Mouse (Mus musculus) MN1 (cell line): ENCODE data around the gene Ubr1.

Experiments used
- DNase-seq: peaks from one replicate; pipeline ENCODE4 v3.0.0-alpha.2; 2016; ENCODE audit warnings: low spot score

Ubr1 gene

GRCm38 (mm10) chr2:120853151-120853550, 117.4 kb downstream of the Ubr1 start:
- DNase-seq, result no peak

- DNase-seq, result no peak
These were observed 117.9 kb downstream of the Ubr1 start for GRCm38 (mm10) chr2:120852626-120853025.

GRCm38 (mm10) chr2:120850424-120851082, 120.0 kb downstream of the Ubr1 start, which contains the start of gene Ttbk2:
Gene Ttbk2, minus strand, starts transcription at chr2:120850604.
- peak; percentile 97 for DNase-seq

- DNase-seq, result peak; percentile 61
These were observed 120.8 kb downstream of the Ubr1 start, which contains the start of gene Cdan1 for GRCm38 (mm10) chr2:120849449-120850423. Gene Cdan1, minus strand, starts transcription at chr2:120850128.

- DNase-seq, result no peak
These were observed 125.2 kb downstream of the Ubr1 start for GRCm38 (mm10) chr2:120845280-120845679.

GRCm38 (mm10) chr2:120843990-120844389, 126.5 kb downstream of the Ubr1 start:
- no peak for DNase-seq

- no peak for DNase-seq
These were observed 129.3 kb downstream of the Ubr1 start for GRCm38 (mm10) chr2:120841211-120841610.

- DNase-seq, result no peak
These were observed 135.3 kb downstream of the Ubr1 start for GRCm38 (mm10) chr2:120835167-120835566.

- no peak for DNase-seq
These were observed 143.4 kb downstream of the Ubr1 start for GRCm38 (mm10) chr2:120826936-120827638.
